Mouse (Mus musculus) kidney, adult 2 months (tissue): ENCODE data around the gene Blnk. TPM values are rescaled to one million over a fixed set of nuclear protein-coding genes. Genes with fewer than 3 reads are reported as not detected.

Source experiments
- DNase-seq: peaks from one replicate; pipeline ENCODE4 v3.0.0; 2021
- H3K27ac ChIP-seq: fragments of 200-500 bp; 2 replicates; pipeline ENCODE4 v1.5.1; 2012; ENCODE audit warnings: low read depth, low read length, control low read depth, inconsistent platforms; ENCODE audit not compliant: insufficient read depth
- H3K27me3 ChIP-seq: fragments of 200-500 bp; replicated peaks from 2 replicates; pipeline ENCODE4 v1.6.1; 2012; ENCODE audit warnings: mild to moderate bottlenecking, moderate library complexity, low read length, inconsistent platforms; ENCODE audit not compliant: control insufficient read depth, insufficient read depth
- H3K36me3 ChIP-seq: fragments of 200-500 bp; 2 replicates; pipeline ENCODE4 v1.6.1; 2012; ENCODE audit warnings: mild to moderate bottlenecking, moderate library complexity, low read length, inconsistent platforms; ENCODE audit not compliant: control insufficient read depth, insufficient read depth
- H3K4me1 ChIP-seq: fragments of 200-500 bp; 2 replicates; pipeline ENCODE4 v1.6.1; 2011; ENCODE audit warnings: low read length; ENCODE audit not compliant: control insufficient read depth, insufficient read depth
- H3K4me3 ChIP-seq: fragments of 200-500 bp; 2 replicates; pipeline ENCODE4 v1.5.1; 2011; ENCODE audit warnings: mild to moderate bottlenecking, low read depth, low read length, control low read depth; ENCODE audit not compliant: insufficient read depth
- CTCF ChIP-seq: fragments of 200-500 bp; conservative IDR thresholded peaks from 2 replicates; pipeline ENCODE4 v1.5.1; 2011; ENCODE audit warnings: low read depth, mild to moderate bottlenecking, control low read depth, low read length, moderate library complexity, mixed read lengths; ENCODE audit not compliant: insufficient read depth, insufficient read length
- POLR2A ChIP-seq: fragments of 200-500 bp; IDR thresholded peaks from one replicate; pipeline ENCODE4 v1.6.1; 2011; ENCODE audit warnings: low read depth, low read length, control low read depth
- WGBS: fragments of 180-500 bp; shearing (Covaris S2); methylation state at CpG from one replicate; pipeline ENCODE4 v1.1.7; 2018; 5-methylcytosine and 5-hydroxymethylcytosine counted together
- polyA plus RNA-seq: library from polyadenylated mRNA; depleted of rRNA; stranded (reverse); fragments of >200 nt; gene quantifications from 2 replicates; pipeline ENCODE4 v1.2.3, GENCODE M21; 2012

Blnk gene
- polyA plus RNA-seq, 1 experiment: 16.5 TPM

DNA sequence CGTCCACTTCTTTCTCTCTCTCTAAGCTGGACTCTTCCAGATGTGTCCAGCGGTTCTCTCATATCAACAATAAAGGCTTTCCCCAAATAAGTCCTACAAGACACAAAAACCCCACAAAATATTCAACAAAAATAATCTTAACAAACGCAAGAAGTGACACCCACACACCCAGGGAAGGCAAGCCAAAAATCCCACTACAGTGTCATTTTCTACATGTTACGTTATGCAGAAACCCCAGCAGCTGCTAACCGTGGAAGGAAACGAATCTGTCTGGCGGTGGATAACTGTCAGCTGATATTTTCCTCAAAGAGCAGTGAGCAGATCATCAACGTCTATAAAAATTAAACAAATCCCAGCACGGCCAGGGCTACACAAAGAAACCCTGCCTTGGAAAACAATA, 19.7 kb upstream of the Blnk start:
- no peak for TF ChIP-seq CTCF
- no peak for TF ChIP-seq POLR2A
- H3K36me3 ChIP-seq: no peaks in the 10 kb centered on the region
- H3K27me3 ChIP-seq: no peaks in the 10 kb centered on the region
- no peak for DNase-seq
- H3K4me1 ChIP-seq: peaks cover 4% of the 10 kb centered on the region; the same call in 1 of the 2 replicates
- H3K4me3 ChIP-seq: no peak overlapping the region
- H3K27ac ChIP-seq: no peak overlapping the region
- WGBS: 44% methylated on average over 9 of the region's 9 CpGs

GRCm38 (mm10) chr19:41013591-41013990, 19.3 kb upstream of the Blnk start:
- peaks cover 4% of the 10 kb centered on the region; the same call in 1 of the 2 replicates for H3K4me1 ChIP-seq

GRCm38 (mm10) chr19:41011676-41012075, 17.3 kb upstream of the Blnk start:
- Histone ChIP-seq H3K27ac (no peak overlapping the region), H3K36me3 (no peaks in the 10 kb centered on the region), H3K27me3 (no peaks in the 10 kb centered on the region), H3K4me3 (no peak overlapping the region), H3K4me1 (peaks cover 9% of the 10 kb centered on the region; the same call in 1 of the 2 replicates)
- TF ChIP-seq CTCF: no peak
- TF ChIP-seq POLR2A: no peak
- WGBS: 42% methylated on average over 5 of the region's 5 CpGs
- DNase-seq: no peak

More at GRCm38 (mm10) chr19:41013591-41013990, 19.3 kb upstream of the Blnk start:
- DNase-seq: no peak
- no peaks in the 10 kb centered on the region for H3K27me3 ChIP-seq
- no peak overlapping the region for H3K4me3 ChIP-seq
- WGBS: 11% methylated on average over 5 of the region's 5 CpGs
- H3K27ac ChIP-seq: no peak overlapping the region
- TF ChIP-seq CTCF: no peak
- no peak for TF ChIP-seq POLR2A
- H3K36me3 ChIP-seq: no peaks in the 10 kb centered on the region

DNA sequence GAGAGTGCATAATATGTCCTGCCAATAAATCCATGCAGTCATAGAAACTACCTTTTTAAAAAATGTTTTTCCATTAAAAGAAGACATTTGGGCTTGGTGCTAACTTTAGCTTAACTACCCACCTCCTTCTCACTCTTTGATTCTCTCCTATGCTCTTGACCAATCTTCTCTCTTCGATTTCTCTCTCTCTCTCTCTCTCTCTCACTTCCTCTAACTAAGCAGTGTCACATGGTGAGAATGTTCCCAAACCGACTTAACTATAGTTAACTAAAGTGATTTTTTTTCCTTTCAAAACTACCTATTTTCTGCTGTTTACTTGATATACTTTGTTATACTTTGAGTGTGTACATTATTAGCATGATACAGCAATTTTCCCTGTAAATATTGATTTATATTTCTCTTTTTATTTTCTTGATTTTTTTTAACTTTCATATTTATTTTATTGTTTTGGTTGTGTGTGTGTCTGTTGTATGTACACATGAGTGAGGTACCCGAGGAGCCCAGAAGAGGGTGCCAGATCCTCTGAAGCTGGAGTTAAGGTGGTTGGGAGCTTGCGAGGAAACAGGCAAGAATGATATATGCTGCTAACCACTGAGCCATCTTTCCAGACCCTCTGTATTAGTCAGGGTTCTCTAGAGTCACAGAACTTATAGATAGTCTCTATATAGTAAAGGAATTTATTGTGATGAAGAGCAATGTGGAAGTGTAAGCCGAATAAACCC, 14.5 kb upstream of the Blnk start:
- whole genome bisulfite sequencing: 91% methylated on average over 5 of the region's 5 CpGs

GRCm38 (mm10) chr19:41007733-41008132, 13.4 kb upstream of the Blnk start:
- WGBS: 37% methylated on average over 4 of the region's 4 CpGs
- TF ChIP-seq CTCF (no peak), POLR2A (no peak)

More for the DNA sequence above, 14.5 kb upstream of the Blnk start:
- H3K27me3 ChIP-seq: no peaks in the 10 kb centered on the region
- H3K4me1 ChIP-seq: peaks cover 5% of the 10 kb centered on the region; the same call in 1 of the 2 replicates
- DNase-seq: no peak
- no peak overlapping the region for H3K4me3 ChIP-seq
- TF ChIP-seq CTCF (no peak), POLR2A (no peak)
- no peak overlapping the region for H3K27ac ChIP-seq
- H3K36me3 ChIP-seq: no peaks in the 10 kb centered on the region

DNA sequence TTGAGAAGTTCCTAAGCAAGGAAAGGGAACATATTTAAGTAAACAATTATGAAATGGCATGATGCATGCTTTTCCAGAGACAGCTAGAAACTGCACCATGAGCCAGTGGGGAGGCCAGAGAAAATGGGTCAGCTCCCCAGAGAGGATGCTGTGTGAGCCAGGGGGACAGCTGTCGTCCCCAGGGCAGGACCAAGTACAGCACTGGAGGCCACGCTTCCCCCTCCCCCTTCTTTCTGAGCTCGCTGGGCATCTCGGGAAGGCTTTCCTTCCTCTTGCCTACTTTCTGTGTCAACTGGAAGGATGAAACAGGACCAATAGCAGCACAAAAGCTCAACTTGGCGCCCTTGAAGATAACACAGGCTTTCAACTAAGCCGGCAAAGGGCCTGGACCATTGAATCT, 13.0 kb upstream of the Blnk start:
- Histone ChIP-seq H3K36me3 (no peaks in the 10 kb centered on the region), H3K27me3 (no peaks in the 10 kb centered on the region), H3K4me1 (peaks cover 5% of the 10 kb centered on the region; the same call in 1 of the 2 replicates), H3K27ac (no peak overlapping the region), H3K4me3 (no peak overlapping the region)
- TF ChIP-seq POLR2A (no peak), CTCF (no peak)
- WGBS: 50% methylated on average over 6 of the region's 6 CpGs
- DNase-seq: no peak

More at GRCm38 (mm10) chr19:41007733-41008132, 13.4 kb upstream of the Blnk start:
- no peaks in the 10 kb centered on the region for H3K36me3 ChIP-seq
- H3K27ac ChIP-seq: no peak overlapping the region
- H3K4me1 ChIP-seq: peaks cover 5% of the 10 kb centered on the region; the same call in 1 of the 2 replicates
- no peaks in the 10 kb centered on the region for H3K27me3 ChIP-seq
- no peak for DNase-seq
- H3K4me3 ChIP-seq: no peak overlapping the region

GRCm38 (mm10) chr19:41006621-41007020, 12.3 kb upstream of the Blnk start:
- DNase-seq: no peak
- no peak overlapping the region for H3K4me3 ChIP-seq
- H3K27me3 ChIP-seq: no peaks in the 10 kb centered on the region
- WGBS: 51% methylated on average over 4 of the region's 4 CpGs
- TF ChIP-seq POLR2A (no peak), CTCF (no peak)
- no peak overlapping the region for H3K27ac ChIP-seq
- peaks cover 5% of the 10 kb centered on the region; the same call in 1 of the 2 replicates for H3K4me1 ChIP-seq
- H3K36me3 ChIP-seq: no peaks in the 10 kb centered on the region
